Mouse (Mus musculus) spleen, adult 2 months (tissue): ENCODE measurements around the gene Tsen34.

Source experiments
- CTCF ChIP-seq: fragments of 200-500 bp; IDR thresholded peaks from 2 replicates; pipeline ENCODE4 v1.5.1; 2011; ENCODE audit warnings: mild to moderate bottlenecking, inconsistent platforms; ENCODE audit not compliant: insufficient read depth, insufficient read length, insufficient replicate concordance; ENCODE audit errors: extremely low read depth
- POLR2A ChIP-seq: fragments of 200-500 bp; IDR thresholded peaks from 2 replicates; pipeline ENCODE4 v1.6.1; 2011; ENCODE audit warnings: low read depth, low read length, inconsistent platforms

DNA sequence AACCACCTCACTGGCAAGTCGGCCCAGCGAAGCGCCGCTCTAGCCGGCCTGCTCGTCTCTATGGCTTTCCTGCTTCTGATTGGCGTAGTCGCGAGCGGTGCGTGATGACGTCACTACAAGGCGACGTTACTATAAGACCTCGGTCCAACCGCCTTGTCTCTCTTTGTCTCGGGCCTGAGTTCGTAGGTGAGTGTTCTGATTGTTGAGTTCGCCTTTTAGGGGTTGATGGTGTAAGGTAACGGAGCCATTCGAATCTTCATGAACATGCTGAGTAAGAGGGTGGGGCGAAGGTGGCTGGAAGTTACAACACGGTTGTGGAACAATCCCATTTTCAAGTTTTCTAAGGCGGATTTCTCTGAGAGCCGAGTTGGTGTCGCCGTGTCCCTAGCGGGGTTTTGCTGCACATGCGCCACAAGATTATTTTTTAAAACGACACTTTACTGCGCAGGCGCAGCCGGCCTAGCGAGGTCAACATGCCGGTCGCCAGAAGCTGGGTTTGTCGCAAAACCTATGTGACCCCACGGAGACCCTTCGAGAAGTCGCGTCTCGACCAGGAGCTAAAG lies 11.3 kb downstream of the Tsen34 start, which contains the start of gene Rps9:
- TF ChIP-seq POLR2A (peak; percentile 99), CTCF (no peak)
